Mouse (Mus musculus) testis, postnatal 10 days (tissue): ENCODE measurements around the gene Ttc9.

Experiments
- DNase-seq: peaks from one replicate; pipeline ENCODE4 v3.0.0; 2021; ENCODE audit warnings: low spot score

The Ttc9 gene

GRCm38 (mm10) chr12:81630915-81631660 is at the start of gene Ttc9:
Gene Ttc9, plus strand, starts transcription at chr12:81631249.
- DNase-seq = peak; percentile 56

GRCm38 (mm10) chr12:81594902-81595671 is 36.0 kb upstream of the Ttc9 start, which contains the start of gene Med6:
Gene Med6, minus strand, starts transcription at chr12:81595008.
- DNase-seq = peak; percentile 94

DNA sequence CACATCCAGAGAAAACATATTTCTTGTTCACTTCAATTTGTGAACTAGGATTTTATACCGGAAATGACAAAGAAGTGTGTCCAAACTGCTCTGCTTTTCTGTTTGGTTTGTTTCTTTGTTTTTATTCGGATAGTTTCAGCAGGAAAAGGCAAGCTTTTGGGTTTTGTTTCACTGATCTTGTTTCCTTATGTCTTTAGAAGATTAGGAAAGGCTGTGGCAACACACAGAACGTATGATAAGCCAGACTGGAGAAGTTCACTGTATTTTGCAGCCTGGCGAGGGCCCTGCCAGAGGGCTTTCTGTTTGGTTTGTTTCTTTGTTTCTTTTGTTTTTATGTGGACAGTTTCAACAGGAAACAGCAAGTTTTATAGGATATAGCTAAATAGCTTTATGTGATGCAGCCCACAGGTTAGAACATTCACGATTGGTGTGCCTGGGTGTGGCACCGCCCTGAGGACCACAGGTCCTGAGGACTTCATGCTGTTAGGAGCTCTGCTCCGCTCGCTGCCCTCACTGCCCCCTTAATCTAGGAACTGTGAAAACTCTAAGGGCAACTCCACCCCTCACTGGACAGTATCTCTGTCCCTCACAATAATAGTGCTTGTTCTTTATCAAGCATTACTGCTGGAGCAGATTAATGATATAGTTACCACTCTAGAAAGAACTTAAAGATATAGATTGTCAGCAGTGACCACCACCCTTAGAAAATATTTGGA is 34.3 kb upstream of the Ttc9 start:
- DNase-seq = no peak

- no peak for DNase-seq
Measured at GRCm38 (mm10) chr12:81604995-81605784, 25.9 kb upstream of the Ttc9 start.

DNA sequence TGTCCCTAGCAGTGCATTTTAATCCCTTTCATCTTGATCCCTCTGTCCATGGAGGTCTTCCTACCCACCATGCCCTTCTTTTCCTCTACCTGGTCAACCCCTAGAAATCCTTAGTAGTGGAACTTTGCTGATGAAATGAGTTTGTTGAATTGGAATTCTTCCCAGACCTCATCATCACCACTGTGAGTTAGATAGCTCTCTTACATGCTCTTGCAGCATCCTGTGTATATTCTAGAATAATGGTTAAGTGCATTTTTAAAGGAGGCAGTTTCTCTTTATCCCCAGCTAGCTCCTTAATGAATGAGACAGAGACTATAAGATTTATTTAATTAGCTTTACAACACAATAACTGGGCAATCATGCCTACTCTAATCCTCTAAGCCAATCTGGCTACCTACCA is 21.6 kb upstream of the Ttc9 start:
- no peak for DNase-seq

GRCm38 (mm10) chr12:81615807-81616206 is 15.2 kb upstream of the Ttc9 start:
- DNase-seq = no peak

DNA sequence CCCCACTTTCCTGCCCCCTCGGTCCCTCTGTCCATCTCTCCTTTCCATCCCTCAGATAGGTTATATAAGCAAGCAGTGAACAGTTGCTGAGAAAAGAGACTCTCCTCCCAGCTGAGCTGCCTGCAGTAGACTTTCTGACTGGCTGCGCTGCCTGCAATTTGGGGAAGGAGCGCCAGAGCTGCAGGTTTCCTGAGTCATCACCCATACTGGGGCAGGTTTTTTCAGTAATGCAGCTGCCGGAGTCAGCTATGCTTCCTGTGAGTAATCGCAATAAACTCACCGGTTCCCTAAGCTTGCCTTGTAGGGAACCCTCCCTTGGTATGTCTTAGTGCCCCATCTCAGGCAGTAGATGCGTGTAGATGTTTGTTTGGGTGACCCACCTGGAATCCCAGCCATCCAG is 14.1 kb upstream of the Ttc9 start:
- DNase-seq = no peak

GRCm38 (mm10) chr12:81619302-81619701 is 11.7 kb upstream of the Ttc9 start:
- DNase-seq = peak; percentile 83

GRCm38 (mm10) chr12:81623377-81623776 is 7.7 kb upstream of the Ttc9 start:
- no peak for DNase-seq

DNA sequence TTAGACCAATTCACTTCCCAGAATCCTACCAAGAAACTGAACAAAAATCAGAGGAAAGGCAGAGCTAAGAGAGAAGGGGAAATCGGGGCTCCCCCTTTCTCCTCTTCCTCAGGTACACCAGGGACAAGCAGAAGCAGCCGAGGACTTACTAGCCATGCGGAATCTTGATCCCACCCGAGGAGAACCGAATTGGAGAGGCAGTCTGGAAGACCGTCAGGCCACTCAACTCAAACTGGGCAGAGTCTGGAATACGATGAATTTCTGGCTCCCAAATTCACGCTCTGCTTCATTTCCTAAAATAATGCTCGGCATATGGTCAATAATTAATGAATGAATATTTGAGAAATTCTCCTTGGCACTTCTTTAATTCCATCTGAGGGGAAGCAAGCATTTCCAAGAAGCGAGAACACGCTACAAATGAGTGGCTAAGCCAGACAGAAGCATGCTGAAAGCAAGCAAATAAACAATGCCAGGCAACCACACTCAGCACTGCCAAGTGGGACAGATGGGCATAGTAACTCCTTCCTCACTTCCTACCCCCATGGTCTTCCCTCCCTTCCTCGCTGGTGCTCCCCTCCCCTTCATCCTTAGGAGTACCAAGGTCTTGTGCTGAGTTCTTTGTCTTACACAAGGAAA is 4.7 kb upstream of the Ttc9 start:
- no peak for DNase-seq

- no peak for DNase-seq
Measured at GRCm38 (mm10) chr12:81627426-81627825, 3.6 kb upstream of the Ttc9 start.

- DNase-seq = no peak
Measured at GRCm38 (mm10) chr12:81628091-81628490, 3.0 kb upstream of the Ttc9 start.

GRCm38 (mm10) chr12:81630520-81630914 is 532 bp upstream of the Ttc9 start:
- DNase-seq = no peak

GRCm38 (mm10) chr12:81631661-81632401 is 782 bp downstream of the Ttc9 start:
- DNase-seq = no peak

DNA sequence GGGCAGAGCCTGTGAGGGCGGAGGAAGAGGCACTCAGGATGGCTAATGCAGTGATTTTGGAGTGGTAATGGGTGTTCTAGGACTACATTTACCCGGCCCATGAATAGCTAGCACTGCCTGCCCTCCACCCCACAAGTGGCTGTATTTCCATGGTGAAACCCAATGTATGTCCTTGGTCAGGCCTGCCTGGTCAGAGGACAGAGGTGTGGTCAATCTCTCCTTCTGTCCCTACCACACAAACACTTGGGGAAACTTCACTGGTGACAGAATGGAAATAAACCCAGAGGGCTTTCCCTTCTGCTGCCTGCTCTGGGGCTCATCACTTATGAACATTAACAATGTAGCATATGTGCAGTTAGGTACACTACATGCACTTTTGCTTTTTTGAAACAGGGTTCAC is 2.2 kb downstream of the Ttc9 start:
- DNase-seq = no peak

DNA sequence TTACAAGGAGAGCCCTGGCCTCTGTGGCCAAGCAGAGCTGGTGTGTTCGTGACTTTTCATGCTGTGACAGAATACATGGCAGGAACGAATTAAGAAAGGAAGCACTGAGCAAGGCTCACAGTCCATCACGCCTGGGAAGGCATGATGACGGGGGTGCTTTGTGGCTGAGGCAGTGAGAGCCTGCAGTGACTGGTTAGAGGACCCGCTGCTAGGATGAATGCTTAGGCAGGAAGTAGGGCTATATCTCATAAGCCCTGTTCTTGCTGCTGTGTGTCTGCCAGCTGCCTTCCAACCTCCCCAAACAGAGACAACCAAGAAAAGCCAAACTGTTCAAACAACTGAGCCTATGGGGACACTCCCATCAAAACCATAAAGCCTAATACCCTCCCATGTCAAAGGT is 9.6 kb downstream of the Ttc9 start:
- DNase-seq = no peak

GRCm38 (mm10) chr12:81642361-81643082 is 11.5 kb downstream of the Ttc9 start:
- DNase-seq = no peak

- no peak for DNase-seq
Measured at GRCm38 (mm10) chr12:81646811-81647210, 15.8 kb downstream of the Ttc9 start.

DNA sequence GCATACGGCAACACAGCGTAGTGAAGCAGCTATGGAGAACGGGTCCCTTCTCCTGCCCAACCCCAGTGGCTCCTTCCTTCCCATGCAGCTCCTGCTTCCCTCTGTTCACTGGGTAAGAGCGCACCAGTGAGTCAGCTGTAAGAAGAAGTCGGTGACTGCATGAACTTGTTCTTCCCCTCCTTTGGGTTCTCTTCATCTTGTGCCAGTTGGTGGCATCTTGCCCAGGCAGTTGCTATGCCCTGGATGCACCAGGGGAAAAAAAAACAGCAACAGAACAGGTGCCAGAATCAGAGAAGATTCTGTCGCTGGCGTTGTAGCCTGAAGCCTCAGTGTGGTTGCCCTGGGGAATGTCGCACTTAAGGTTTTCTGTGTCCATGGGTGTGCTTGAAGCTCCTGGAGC is 22.3 kb downstream of the Ttc9 start:
- no peak for DNase-seq

DNA sequence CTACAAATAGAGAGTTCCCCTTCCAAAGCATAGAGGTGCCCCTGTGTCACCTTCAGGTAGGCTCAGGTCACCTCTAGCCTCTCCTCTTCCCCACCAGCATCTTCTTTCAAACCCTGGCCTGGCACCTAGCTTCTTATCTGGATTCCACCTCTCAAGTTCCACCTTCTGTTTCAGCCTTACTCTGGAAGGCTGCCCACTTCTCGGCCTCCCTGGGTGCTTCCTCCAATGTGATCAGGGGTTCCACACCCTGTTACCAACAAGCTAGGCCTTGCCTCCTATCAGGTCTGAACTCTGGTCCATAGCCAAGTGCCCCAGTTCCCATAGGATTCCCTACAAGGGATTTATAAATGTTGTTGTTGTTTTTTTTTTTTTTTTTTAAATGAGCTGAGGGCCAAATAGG is 26.3 kb downstream of the Ttc9 start:
- no peak for DNase-seq
